Mouse (Mus musculus): ENCODE measurements around the gene Vmn2r110.

The Vmn2r110 gene

GRCm38 (mm10) chr17:20596323-20596722 lies at the start of gene Vmn2r110:
Gene Vmn2r110, minus strand, starts transcription at chr17:20596423.
- DNase-seq: no peak

DNA sequence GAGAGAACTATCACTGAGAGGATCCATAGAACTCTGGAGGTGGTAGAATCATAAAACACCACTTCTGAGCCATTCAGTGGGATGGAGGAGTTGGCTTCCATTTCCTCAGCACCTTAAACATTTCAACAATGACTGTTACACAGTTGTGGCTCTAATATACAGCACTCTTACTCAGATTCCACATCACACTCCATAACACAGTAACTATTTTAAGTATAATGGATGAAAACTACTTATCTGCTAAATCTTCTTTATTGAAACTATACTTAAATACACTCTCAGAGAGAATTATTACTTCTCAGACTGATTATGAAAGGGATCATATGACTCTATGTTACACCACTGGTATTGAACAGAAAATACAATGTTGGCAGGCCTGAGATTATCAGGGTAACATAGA lies 28.6 kb upstream of the Vmn2r110 start, which contains the start of gene Fpr-rs3:
Fpr-rs3 (minus strand) TSS at position 101 of the 400 bp plus-strand sequence.
- no peak for DNase-seq

- DNase-seq: no peak
Observed at GRCm38 (mm10) chr17:20564656-20565055, 31.6 kb downstream of the Vmn2r110 start, which contains the start of gene Vmn2r109. Gene Vmn2r109, minus strand, starts transcription at chr17:20564756.
